Mouse (Mus musculus): Measurements from ENCODE around the gene Gpr141. TPM values are rescaled to one million over a fixed set of nuclear protein-coding genes. Genes with fewer than 3 reads are reported as not detected.

The Gpr141 gene
- polyA plus RNA-seq (2015; fragmentation: Illumina TruSeq; extraction: RNeasy Lipid Tissue Mini Kit (QIAGEN cat#74804); ENCODE audit: insufficient read depth, low read depth, low replicate concordance), result not detected

GRCm38 (mm10) chr13:19824071-19824470 lies at the start of gene Gpr141:
Gpr141 (minus strand) TSS chr13:19824257.

Other genes starting within 250 kb of the Gpr141 start
- 2.7 TPM for gene Epdr1, start 204.3 kb downstream of the Gpr141 start, polyA plus RNA-seq (2015; fragmentation: Illumina TruSeq; extraction: RNeasy Lipid Tissue Mini Kit (QIAGEN cat#74804); ENCODE audit: insufficient read depth, low read depth, low replicate concordance)
- gene Sfrp4, start 201.2 kb downstream of the Gpr141 start, polyA plus RNA-seq (2015; fragmentation: Illumina TruSeq; extraction: RNeasy Lipid Tissue Mini Kit (QIAGEN cat#74804); ENCODE audit: insufficient read depth, low read depth, low replicate concordance), result 2.4 TPM
- gene Nme8, start 126.5 kb downstream of the Gpr141 start, polyA plus RNA-seq (2015; fragmentation: Illumina TruSeq; extraction: RNeasy Lipid Tissue Mini Kit (QIAGEN cat#74804); ENCODE audit: insufficient read depth, low read depth, low replicate concordance), result not detected